Mouse (Mus musculus): ENCODE results near the gene 9530077C05Rik.

GRCm38 (mm10) chr9:22452697-22453096 lies 41.4 kb downstream of the 9530077C05Rik start:
- TF ChIP-seq CTCF (IDR thresholded peaks at IDR 0.05; ENCODE audit: insufficient read depth, low read depth, low read length) (no peak), POLR2A (IDR thresholded peaks at IDR 0.05; ENCODE audit: insufficient read depth, low read depth, low read length) (no peak)
